Mouse (Mus musculus): ENCODE results near the gene Nrm. TPM values are rescaled to one million over a fixed set of nuclear protein-coding genes. Genes with fewer than 3 reads are reported as not detected.

The Nrm gene
- polyA plus RNA-seq, 1 experiment from 2014 or later, result 41.3 TPM

Small RNA genes within 50 kb of the gene (microRNA-seq; reads per million reads assigned to microRNA genes)
- not detected for gene Gm28033

Other genes with a start within 250 kb of the Nrm start
- gene Gm9573, start 234.7 kb upstream of the Nrm start, polyA plus RNA-seq (2015; fragmentation: Nextera tagmentation; extraction: Ambion mirVana), result not detected in 2 replicates
- 0.06 TPM in 1 of 2 replicates, not detected in the other for gene Mucl3, start 217.6 kb upstream of the Nrm start, polyA plus RNA-seq (2015; fragmentation: Nextera tagmentation; extraction: Ambion mirVana)
- 12.7 and 17.0 TPM in 2 replicates for gene Vars2, start 193.7 kb upstream of the Nrm start, polyA plus RNA-seq (2015; fragmentation: Nextera tagmentation; extraction: Ambion mirVana)
- gene Gtf2h4, start 187.6 kb upstream of the Nrm start, polyA plus RNA-seq (2015; fragmentation: Nextera tagmentation; extraction: Ambion mirVana), result 36.3 and 42.6 TPM in 2 replicates
- gene Ddr1, start 156.7 kb upstream of the Nrm start, polyA plus RNA-seq (2015; fragmentation: Nextera tagmentation; extraction: Ambion mirVana), result 153 and 169 TPM in 2 replicates
- gene Ier3, start 39.6 kb upstream of the Nrm start, polyA plus RNA-seq (2015; fragmentation: Nextera tagmentation; extraction: Ambion mirVana), result 4.5 and 5.2 TPM in 2 replicates
- gene Flot1, start 38.1 kb upstream of the Nrm start, polyA plus RNA-seq (2015; fragmentation: Nextera tagmentation; extraction: Ambion mirVana), result 57.0 and 57.7 TPM in 2 replicates
- gene Tubb5, start 23.0 kb upstream of the Nrm start, polyA plus RNA-seq (2015; fragmentation: Nextera tagmentation; extraction: Ambion mirVana), result 1,790 and 1,841 TPM in 2 replicates
- 15.1 and 18.4 TPM in 2 replicates for gene Mdc1, start 19.8 kb upstream of the Nrm start, polyA plus RNA-seq (2015; fragmentation: Nextera tagmentation; extraction: Ambion mirVana)
- gene Ppp1r18, start 4.3 kb downstream of the Nrm start, polyA plus RNA-seq (2015; fragmentation: Nextera tagmentation; extraction: Ambion mirVana), result 20.9 and 22.7 TPM in 2 replicates
- gene Dhx16, start 18.5 kb downstream of the Nrm start, polyA plus RNA-seq (2015; fragmentation: Nextera tagmentation; extraction: Ambion mirVana), result 38.6 and 39.9 TPM in 2 replicates
- gene 2310061I04Rik, start 36.1 kb downstream of the Nrm start, polyA plus RNA-seq (2015; fragmentation: Nextera tagmentation; extraction: Ambion mirVana), result 31.6 and 36.6 TPM in 2 replicates
- gene Atat1, start 48.8 kb downstream of the Nrm start, polyA plus RNA-seq (2015; fragmentation: Nextera tagmentation; extraction: Ambion mirVana), result 331 and 355 TPM in 2 replicates
- 57.1 and 62.2 TPM in 2 replicates for gene Mrps18b, start 55.1 kb downstream of the Nrm start, polyA plus RNA-seq (2015; fragmentation: Nextera tagmentation; extraction: Ambion mirVana)
- 51.8 and 52.2 TPM in 2 replicates for gene Ppp1r10, start 55.1 kb downstream of the Nrm start, polyA plus RNA-seq (2015; fragmentation: Nextera tagmentation; extraction: Ambion mirVana)
- gene Abcf1, start 108.4 kb downstream of the Nrm start, polyA plus RNA-seq (2015; fragmentation: Nextera tagmentation; extraction: Ambion mirVana), result 108 and 120 TPM in 2 replicates
- gene Gnl1, start 118.5 kb downstream of the Nrm start, polyA plus RNA-seq (2015; fragmentation: Nextera tagmentation; extraction: Ambion mirVana), result 50.1 and 54.4 TPM in 2 replicates
- 62.7 and 70.0 TPM in 2 replicates for gene Prr3, start 118.9 kb downstream of the Nrm start, polyA plus RNA-seq (2015; fragmentation: Nextera tagmentation; extraction: Ambion mirVana)
- gene H2-T24, start 159.2 kb downstream of the Nrm start, polyA plus RNA-seq (2015; fragmentation: Nextera tagmentation; extraction: Ambion mirVana), result 6.3 and 6.5 TPM in 2 replicates
- 5.6 and 5.7 TPM in 2 replicates for gene H2-T23, start 171.5 kb downstream of the Nrm start, polyA plus RNA-seq (2015; fragmentation: Nextera tagmentation; extraction: Ambion mirVana)
- gene H2-T22, start 181.4 kb downstream of the Nrm start, polyA plus RNA-seq (2015; fragmentation: Nextera tagmentation; extraction: Ambion mirVana), result 4.0 TPM in 2 replicates
- gene Gm6034, start 181.6 kb downstream of the Nrm start, polyA plus RNA-seq (2015; fragmentation: Nextera tagmentation; extraction: Ambion mirVana), result not detected in 2 replicates
- gene Gm11127, start 197.1 kb downstream of the Nrm start, polyA plus RNA-seq (2015; fragmentation: Nextera tagmentation; extraction: Ambion mirVana), result not detected in 2 replicates